Comparison of ENCODE assay signal across 29 mouse cellular contexts in genomic region chr5:119657804-119658203, GRCm38 (mm10). TPM values are rescaled to one million over a fixed set of nuclear protein-coding genes. Genes with fewer than 3 reads are reported as not detected.
A peak's percentile ranks its signal among the peaks of the same experiment; 100 is the strongest.
DNase-seq lines count a peak whose midpoint lies in the region; ATAC-seq and TF ChIP-seq lines count a peak whose summit lies in the region.
"Had no signal": no experiment of that assay in that cellular context is flagged by ENCODE, and none has a peak within 500 bp of the region (broad histone marks: within the 10 kb centered on the region; RNA-seq: fewer than 3 reads in every experiment).

No protein-coding gene starts in this region.

- no peaks in the 10 kb centered on the region for H3K9me3 ChIP-seq in hindbrain, embryonic 10.5 days
- no peaks in the 10 kb centered on the region for H3K9me3 ChIP-seq in hindbrain, embryonic 13.5 days
- no peaks in the 10 kb centered on the region for H3K9me3 ChIP-seq in E14TG2a.4 (ENCODE audit: low read length)
- no peaks in the 10 kb centered on the region for H3K9me3 ChIP-seq in ES-E14 (ENCODE audit: control insufficient read depth, insufficient read depth, low read depth, low read length)
- no peaks in the 10 kb centered on the region for H3K9me3 ChIP-seq in embryonic facial prominence, embryonic 10.5 days
- H3K9me3 ChIP-seq: embryonic facial prominence, embryonic 13.5 days; forebrain, embryonic 12.5 days; forebrain, embryonic 15.5 days; heart, embryonic 10.5 days had no signal

- H3K27me3 ChIP-seq in hindbrain, embryonic 10.5 days (ENCODE audit: insufficient read depth, poor library complexity, severe bottlenecking) = peaks cover 100% of the 10 kb centered on the region
- peaks cover 99% of the 10 kb centered on the region for H3K27me3 ChIP-seq in hindbrain, embryonic 13.5 days
- peaks cover 81% of the 10 kb centered on the region for H3K27me3 ChIP-seq in E14TG2a.4 (ENCODE audit: insufficient read depth, low read length)
- peaks cover 97% of the 10 kb centered on the region for H3K27me3 ChIP-seq in embryonic facial prominence, embryonic 10.5 days (replicated peaks; ENCODE audit: low read depth, poor library complexity, severe bottlenecking)
- H3K27me3 ChIP-seq: CH12.LX had no signal

- no peak overlapping the region for H3K4me3 ChIP-seq in hindbrain, embryonic 10.5 days
- H3K4me3 ChIP-seq in hindbrain, embryonic 13.5 days = no peak overlapping the region
- peak overlapping the region; percentile 52 for H3K4me3 ChIP-seq in E14TG2a.4 (replicated peaks; ENCODE audit: low read length)
- H3K4me3 ChIP-seq in ES-E14 (ENCODE audit: insufficient read depth in 1 of 2, low read depth in 1 of 2, low read length in 2 of 2, poor library complexity in 1 of 2, severe bottlenecking in 1 of 2) = peak overlapping the region; percentile 6 to 12; a peak in 2 of 4 replicates
- H3K4me3 ChIP-seq in embryonic facial prominence, embryonic 10.5 days = no peak overlapping the region
- H3K4me3 ChIP-seq: embryonic facial prominence, embryonic 13.5 days; erythroblast, embryonic 14.5 days; forebrain, embryonic 12.5 days; forebrain, embryonic 15.5 days; heart, adult 2 months; heart, embryonic 10.5 days had no signal

- no peak for TF ChIP-seq CTCF in E14TG2a.4 (conservative IDR thresholded peaks at IDR 0.05; ENCODE audit: low read length)

- WGBS in hindbrain, embryonic 10.5 days = 5% methylated on average over 6 of the region's 6 CpGs
- WGBS in hindbrain, embryonic 13.5 days = 4% methylated on average over 6 of the region's 6 CpGs
- 6% methylated on average over 6 of the region's 6 CpGs for WGBS in embryonic facial prominence, embryonic 10.5 days

- in situ Hi-C loops in ES-E14 (cut with MboI; ENCODE audit: low sequenced_read_pairs in 2 of 2, unreplicated experiment in 2 of 2) = loop anchor here in 1 of 2 experiments (25.0 kb wide), 1 partner anchor 1496 kb away; the partner anchor contains the start of genes Fbxw8 and Hrk

- no peak overlapping the region for H3K4me2 ChIP-seq in hindbrain, embryonic 13.5 days
- H3K4me2 ChIP-seq: embryonic facial prominence, embryonic 13.5 days; forebrain, embryonic 12.5 days; forebrain, embryonic 15.5 days had no signal

- H3K36me3 ChIP-seq in hindbrain, embryonic 10.5 days = no peaks in the 10 kb centered on the region
- no peaks in the 10 kb centered on the region for H3K36me3 ChIP-seq in hindbrain, embryonic 13.5 days
- H3K36me3 ChIP-seq in E14TG2a.4 (ENCODE audit: insufficient read depth, low read length) (no peaks in the 10 kb centered on the region), ES-E14 (ENCODE audit: control insufficient read depth, insufficient read depth, low read length, poor library complexity, severe bottlenecking) (no peaks in the 10 kb centered on the region)
- 0 out of 2 replicates have a peak, but pooled peaks cover 2% of the 10 kb centered on the region for H3K36me3 ChIP-seq in embryonic facial prominence, embryonic 10.5 days (replicated peaks)
- H3K36me3 ChIP-seq: forebrain, embryonic 12.5 days; forebrain, embryonic 15.5 days; G1E; heart, embryonic 10.5 days had no signal

- H3K4me1 ChIP-seq in hindbrain, embryonic 10.5 days (replicated peaks) = peaks cover 5% of the 10 kb centered on the region; the same call in 1 of the 2 replicates
- H3K4me1 ChIP-seq in hindbrain, embryonic 13.5 days (replicated peaks) = peaks cover 5% of the 10 kb centered on the region; the same call in 1 of the 2 replicates
- H3K4me1 ChIP-seq in E14TG2a.4 (replicated peaks; ENCODE audit: low read depth, low read length) = peaks cover 74% of the 10 kb centered on the region
- peaks cover 5 to 9% of the 10 kb centered on the region in 2 experiments; a peak in 3 of 4 replicates for H3K4me1 ChIP-seq in ES-E14 (ENCODE audit: control insufficient read depth in 2 of 2, insufficient read depth in 2 of 2, low read length in 2 of 2, poor library complexity in 1 of 2)
- H3K4me1 ChIP-seq in embryonic facial prominence, embryonic 10.5 days = peaks cover 39% of the 10 kb centered on the region
- H3K4me1 ChIP-seq: forebrain, embryonic 12.5 days had no signal

- DNase-seq in hindbrain, embryonic 10.5 days (ENCODE audit: low spot score) = peak; percentile 15
- no peak for DNase-seq in ES-E14 (ENCODE audit: low read depth, low spot score)
- DNase-seq in embryonic facial prominence, embryonic 10.5 days (ENCODE audit: low spot score) = peak; percentile 23
- no peak for DNase-seq in heart, adult 18-20 months
- no peak for DNase-seq in layer of hippocampus, postnatal 25 days (ENCODE audit: extremely low spot score in 1 of 2, low spot score in 1 of 2)
- DNase-seq: adrenal gland, adult 8-10 months; adrenal gland, postnatal 25 days; B cell, adult 2 months; cerebellum, adult 11-12 months; cerebellum, adult 8-10 months; cerebellum, postnatal 10 days; cerebellum, postnatal 36 days; gastrocnemius, postnatal 25 days; heart, adult 2 months; kidney, adult 18-20 months had no signal

- H3K9ac ChIP-seq in hindbrain, embryonic 13.5 days = no peak overlapping the region
- H3K9ac ChIP-seq in ES-E14 (ENCODE audit: insufficient read depth, low read depth, low read length, poor library complexity, severe bottlenecking) = peak overlapping the region; percentile 29; the same call in 1 of the 2 replicates
- H3K9ac ChIP-seq: embryonic facial prominence, embryonic 13.5 days; forebrain, embryonic 12.5 days; forebrain, embryonic 15.5 days had no signal

- ATAC-seq in hindbrain, embryonic 13.5 days (ENCODE audit: low FRiP score) = no peak
- ATAC-seq: activated CD4-positive, CD25-positive, alpha-beta regulatory T cell, adult 4 months; forebrain, embryonic 15.5 days; hindbrain, embryonic 16.5 days; intestine, embryonic 16.5 days; Patski had no signal

- no peak overlapping the region for H3K27ac ChIP-seq in hindbrain, embryonic 10.5 days
- H3K27ac ChIP-seq in hindbrain, embryonic 13.5 days = no peak overlapping the region
- H3K27ac ChIP-seq in ES-E14 (ENCODE audit: insufficient read depth, low read depth, low read length, poor library complexity, severe bottlenecking) = peak overlapping the region; percentile 56; the same call in 1 of the 2 replicates
- no peak overlapping the region for H3K27ac ChIP-seq in embryonic facial prominence, embryonic 10.5 days (replicated peaks)
- H3K27ac ChIP-seq: embryonic facial prominence, embryonic 13.5 days; forebrain, embryonic 12.5 days; forebrain, embryonic 15.5 days; heart, adult 2 months; heart, embryonic 10.5 days had no signal

TF ChIP-seq in ES-E14, 5 proteins besides CTCF, POLR2A, EP300 and RAD21:
- TF ChIP-seq ZNF384 (IDR thresholded peaks at IDR 0.05; ENCODE audit: low read depth, low read length) = no peak
- no peak for TF ChIP-seq MAFK (IDR thresholded peaks at IDR 0.05; ENCODE audit: insufficient read depth, low read depth, low read length)
- no peak for TF ChIP-seq HCFC1 (IDR thresholded peaks at IDR 0.05; ENCODE audit: borderline replicate concordance, insufficient read depth, low read length)
- no peak for TF ChIP-seq CHD2 (IDR thresholded peaks at IDR 0.05; ENCODE audit: low read depth, low read length)
- no peak for TF ChIP-seq ZC3H11A (IDR thresholded peaks at IDR 0.05; ENCODE audit: borderline replicate concordance, low read depth, low read length)
TF ChIP-seq in ES-E14: peak in this region for 0.

RNA-seq across cellular contexts. Expression of gene Tbx3, which starts 12.7 kb away (rescaled TPM):
- polyA plus RNA-seq in hindbrain, embryonic 10.5 days (2016; fragmentation: Nextera tagmentation; extraction: Ambion mirVana) = 5.8 and 13.0 TPM in 2 replicates
- polyA plus RNA-seq in hindbrain, embryonic 13.5 days (2015; fragmentation: Nextera tagmentation; extraction: Ambion mirVana) = 5.3 and 6.0 TPM in 2 replicates
- total RNA-seq in ES-E14 (2012; rRNA removed) = 30.5 and 47.9 TPM in 2 replicates
- 58.3 and 64.8 TPM in 2 replicates for polyA plus RNA-seq in embryonic facial prominence, embryonic 10.5 days (2016; fragmentation: Nextera tagmentation; extraction: Ambion mirVana)
- total RNA-seq in heart, adult 18-20 months (2021) = 10 to 100 TPM; 10.1 to 10.9 TPM
- 1 to 10 TPM; 2.9 to 3.1 TPM for total RNA-seq in layer of hippocampus, postnatal 25 days (2021)
- total RNA-seq: CH12.LX; hematopoietic stem cell, adult 5-6 weeks had no signal
- polyA plus RNA-seq: activated CD4-positive, CD25-positive, alpha-beta regulatory T cell, adult 4 months; erythroblast, embryonic 14.5 days; G1E; Patski had no signal

Comparison
In these comparisons a context has a peak if more than half of its experiments do, and no peak if none do; other contexts are left out.
1. DNase-seq: peak in hindbrain, embryonic 10.5 days (single experiment) and embryonic facial prominence, embryonic 10.5 days (single experiment); none in ES-E14 (single experiment), heart, adult 18-20 months (0 of 2) and layer of hippocampus, postnatal 25 days (0 of 2).
2. H3K4me3 ChIP-seq: peak in E14TG2a.4 (single experiment) and ES-E14 (2 of 2); none in hindbrain, embryonic 10.5 days (single experiment), hindbrain, embryonic 13.5 days (single experiment) and embryonic facial prominence, embryonic 10.5 days (single experiment).